Mouse (Mus musculus) right cerebral cortex, postnatal 4 days (tissue): ENCODE data around the gene Gm47969.

ENCODE experiments used
- DNase-seq: peaks from one replicate; pipeline ENCODE4 v3.0.0-alpha.2; 2022

Gene Gm47969

GRCm38 (mm10) chr1:83076190-83076917, 31.6 kb downstream of the Gm47969 start:
- peak; percentile 32 for DNase-seq

- no peak for DNase-seq
Observed at GRCm38 (mm10) chr1:83077016-83077415, 32.3 kb downstream of the Gm47969 start.

GRCm38 (mm10) chr1:83084790-83085189, 40.1 kb downstream of the Gm47969 start:
- no peak for DNase-seq

- no peak for DNase-seq
Observed at GRCm38 (mm10) chr1:83091268-83091667, 46.5 kb downstream of the Gm47969 start.
